ENCODE assay signal across 8 mouse cellular contexts in genomic region chr5:96164021-96164411, GRCm38 (mm10). TPM values are rescaled to one million over a fixed set of nuclear protein-coding genes. Genes with fewer than 3 reads are reported as not detected.
DNase-seq lines count a peak whose midpoint lies in the region; ATAC-seq and TF ChIP-seq lines count a peak whose summit lies in the region.

TSS of gene Cnot6l (minus strand) at chr5:96164171.

- peak within 1 kb of the TSS; percentile 99 for H3K27ac ChIP-seq in forebrain, embryonic 12.5 days
- H3K27ac ChIP-seq in layer of hippocampus, adult 2 months: peak within 1 kb of the TSS; percentile 97
- peak within 1 kb of the TSS; percentile 88 for H3K27ac ChIP-seq in lung, embryonic 16.5 days (ENCODE audit: low read length)
- H3K27ac ChIP-seq in olfactory bulb, adult 2 months (ENCODE audit: insufficient read depth, low read depth, low read length): peak within 1 kb of the TSS; percentile 87

- H3K4me3 ChIP-seq in C2C12 (ENCODE audit: insufficient read depth, poor library complexity, severe bottlenecking): peak within 1 kb of the TSS; percentile 64
- H3K4me3 ChIP-seq in forebrain, embryonic 12.5 days (replicated peaks): peak within 1 kb of the TSS; percentile 94
- H3K4me3 ChIP-seq in layer of hippocampus, adult 2 months: peak within 1 kb of the TSS; percentile 83
- H3K4me3 ChIP-seq in lung, embryonic 16.5 days (ENCODE audit: low read length): peak within 1 kb of the TSS; percentile 99
- peak within 1 kb of the TSS; percentile 92 for H3K4me3 ChIP-seq in olfactory bulb, adult 2 months (ENCODE audit: insufficient read depth, low read depth, low read length)

- intact Hi-C loops in heart, postnatal 36 days (cut with DNase I): loop anchor here (5.0 to 10.0 kb wide), 3 partner anchors 62 to 189 kb away; no protein-coding TSS in a partner anchor

- no peaks in the 10 kb centered on the region for H3K27me3 ChIP-seq in C2C12 (ENCODE audit: control insufficient read depth, insufficient read depth, insufficient read length)
- H3K27me3 ChIP-seq in forebrain, embryonic 12.5 days: no peaks in the 10 kb centered on the region
- no peaks in the 10 kb centered on the region for H3K27me3 ChIP-seq in lung, embryonic 16.5 days (ENCODE audit: control insufficient read depth, insufficient read depth, low read depth, low read length)

- no peak for TF ChIP-seq CTCF in C2C12 (IDR thresholded peaks at IDR 0.05; ENCODE audit: control insufficient read depth, insufficient read depth, insufficient read length)
- no peak for TF ChIP-seq CTCF in layer of hippocampus, adult 2 months (conservative IDR thresholded peaks at IDR 0.05)
- TF ChIP-seq CTCF in olfactory bulb, adult 2 months (IDR thresholded peaks at IDR 0.05; ENCODE audit: insufficient read depth, low read depth, low read length): no peak

- no peak for TF ChIP-seq POLR2A in olfactory bulb, adult 2 months (IDR thresholded peaks at IDR 0.05; ENCODE audit: insufficient read depth, low read depth, low read length)

- H3K4me2 ChIP-seq in forebrain, embryonic 12.5 days: peak within 1 kb of the TSS; percentile 59
- H3K4me2 ChIP-seq in lung, embryonic 16.5 days (ENCODE audit: low read depth, low read length): peak within 1 kb of the TSS; percentile 62

- H3K9me3 ChIP-seq in forebrain, embryonic 12.5 days: no peaks in the 10 kb centered on the region
- H3K9me3 ChIP-seq in lung, embryonic 16.5 days (ENCODE audit: control insufficient read depth, low read length): 0 out of 2 replicates have a peak, but pooled peaks cover 3% of the 10 kb centered on the region

- peaks cover 10% of the 10 kb centered on the region for H3K4me1 ChIP-seq in forebrain, embryonic 12.5 days
- H3K4me1 ChIP-seq in lung, embryonic 16.5 days (replicated peaks; ENCODE audit: control insufficient read depth, insufficient read depth, low read length): peaks cover 15% of the 10 kb centered on the region
- H3K4me1 ChIP-seq in olfactory bulb, adult 2 months (ENCODE audit: control insufficient read depth, insufficient read depth, low read length): no peaks in the 10 kb centered on the region

- peak; percentile 48 for DNase-seq in adrenal gland, postnatal 14 days
- peak; percentile 45 to 50 for DNase-seq in heart, postnatal 36 days
- DNase-seq in layer of hippocampus, adult 2 months (ENCODE audit: low spot score in 2 of 2): peak; percentile 11 to 20
- no peak for DNase-seq in urinary bladder, postnatal 25 days (ENCODE audit: low spot score)

- peaks cover 33% of the 10 kb centered on the region for H3K79me2 ChIP-seq in C2C12 (ENCODE audit: control insufficient read depth, insufficient read depth)

- no peaks in the 10 kb centered on the region for H3K36me3 ChIP-seq in C2C12 (ENCODE audit: control insufficient read depth, insufficient read depth)
- no peaks in the 10 kb centered on the region for H3K36me3 ChIP-seq in forebrain, embryonic 12.5 days (replicated peaks)
- H3K36me3 ChIP-seq in lung, embryonic 16.5 days (ENCODE audit: control insufficient read depth, insufficient read depth, low read length): no peaks in the 10 kb centered on the region

- peak within 1 kb of the TSS; percentile 65 for H3ac ChIP-seq in C2C12 (ENCODE audit: control insufficient read depth, insufficient read length, low read depth)

- WGBS in forebrain, embryonic 12.5 days: 50% methylated on average over 5 of the region's 5 CpGs
- 16% methylated on average over 5 of the region's 5 CpGs for WGBS in lung, embryonic 16.5 days
- 43% methylated on average over 5 of the region's 5 CpGs for WGBS in olfactory bulb, adult 2 months

- H3K9ac ChIP-seq in forebrain, embryonic 12.5 days: peak within 1 kb of the TSS; percentile 99
- peak within 1 kb of the TSS; percentile 73 for H3K9ac ChIP-seq in lung, embryonic 16.5 days (ENCODE audit: low read length)

- H3K79me3 ChIP-seq in C2C12 (ENCODE audit: low read depth): peaks cover 21% of the 10 kb centered on the region

- no peak for ATAC-seq in forebrain, embryonic 12.5 days (ENCODE audit: low FRiP score)
- peak; percentile 32 for ATAC-seq in lung, embryonic 16.5 days (ENCODE audit: low read depth)

TF ChIP-seq in C2C12, 6 proteins besides CTCF, POLR2A, EP300 and RAD21:
- TF ChIP-seq MYOD1 (IDR thresholded peaks at IDR 0.05; ENCODE audit: control insufficient read depth, insufficient read length, low read depth) (peak; percentile 69), USF1 (IDR thresholded peaks at IDR 0.05; ENCODE audit: low read depth) (no peak), FOSL1 (IDR thresholded peaks at IDR 0.05; ENCODE audit: insufficient read depth, low read length, poor library complexity, severe bottlenecking) (no peak), CEBPB (IDR thresholded peaks at IDR 0.05; ENCODE audit: low read depth) (no peak)
TF ChIP-seq in C2C12: peak in this region for 1.

RNA-seq across cellular contexts. Expression of gene Cnot6l, which starts in this region (rescaled TPM):
- 6.9 TPM for polyA plus RNA-seq in C2C12 (2012; fragmentation: generic; extraction: Trizol)
- total RNA-seq in adrenal gland, postnatal 14 days (2021): 86.3 and 94.8 TPM in 2 replicates
- 13.8 and 16.6 TPM in 2 replicates for polyA plus RNA-seq in forebrain, embryonic 12.5 days (2016; fragmentation: Nextera tagmentation; extraction: Ambion mirVana)
- total RNA-seq in heart, postnatal 36 days (2021): 10 to 100 TPM; 76.6 to 78.7 TPM
- total RNA-seq in layer of hippocampus, adult 2 months (2021): 10 to 100 TPM; 70.7 to 77.9 TPM
- 15.0 and 18.9 TPM in 2 replicates for polyA plus RNA-seq in lung, embryonic 16.5 days (2015; fragmentation: Nextera tagmentation; extraction: Ambion mirVana)
- not detected in 2 replicates for polyA plus RNA-seq in olfactory bulb, adult 2 months (2012; ENCODE audit: insufficient read depth, insufficient read length, low replicate concordance, missing spikeins)
